Mouse (Mus musculus): ENCODE data around the gene Dhrs7b.
"Not testable (repeated sequence)": the region's sequence is repeated elsewhere in the genome, so short reads cannot be mapped to it uniquely, and the experiment has no call there.

DNA sequence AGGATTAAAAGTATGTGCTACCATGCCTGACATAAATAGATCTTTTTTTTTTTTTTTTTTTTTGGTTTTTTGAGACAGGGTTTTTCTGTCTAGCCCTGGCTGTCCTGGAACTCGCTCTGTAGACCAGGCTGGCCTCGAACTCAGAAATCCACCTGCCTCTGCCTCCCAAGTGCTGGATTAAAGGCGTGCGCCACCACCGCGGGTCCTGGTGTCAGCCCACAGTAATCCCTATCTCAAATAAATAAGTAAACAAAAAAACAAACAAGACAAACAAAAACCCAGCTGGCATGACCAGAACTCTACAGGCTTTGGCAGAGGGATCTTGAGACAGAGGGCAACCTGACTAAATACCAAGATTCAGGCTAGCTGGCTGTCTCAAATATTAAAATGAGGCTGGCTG, 18.8 kb upstream of the Dhrs7b start, which contains the start of gene Shmt1:
- TF ChIP-seq POLR2A, CTCF (IDR thresholded peaks at IDR 0.05; ENCODE audit: insufficient read depth, low read depth, low read length): not testable (repeated sequence)
